Mouse (Mus musculus) heart, adult 2 months (tissue): ENCODE results near the gene Pdpk1. TPM values are rescaled to one million over a fixed set of nuclear protein-coding genes. Genes with fewer than 3 reads are reported as not detected.

Source experiments
- DNase-seq, 2 experiments: peaks; one replicate each; pipeline ENCODE4 v3.0.0; 2021
- H3K27ac ChIP-seq: fragments of 200-600 bp; 2 replicates; pipeline ENCODE4 v1.8.1; 2022
- H3K27me3 ChIP-seq: fragments of 200-500 bp; 2 replicates; pipeline ENCODE4 v1.6.1; 2012; ENCODE audit warnings: mild to moderate bottlenecking, low read length, inconsistent platforms, mixed read lengths; ENCODE audit not compliant: control insufficient read depth, insufficient read depth
- H3K36me3 ChIP-seq: fragments of 200-500 bp; 2 replicates; pipeline ENCODE4 v1.6.1; 2012; ENCODE audit warnings: low read length, inconsistent platforms; ENCODE audit not compliant: control insufficient read depth, insufficient read depth
- H3K4me1 ChIP-seq: fragments of 200-500 bp; 2 replicates; pipeline ENCODE4 v1.6.1; 2011; ENCODE audit warnings: low read length; ENCODE audit not compliant: control insufficient read depth, insufficient read depth
- H3K4me3 ChIP-seq: fragments of 200-600 bp; 2 replicates; pipeline ENCODE4 v1.8.1; 2022
- H3K79me2 ChIP-seq: fragments of 200-500 bp; replicated peaks from 2 replicates; pipeline ENCODE4 v1.6.1; 2012; ENCODE audit warnings: mild to moderate bottlenecking, inconsistent platforms, low read length, moderate library complexity, mixed read lengths; ENCODE audit not compliant: control insufficient read depth, insufficient read depth
- H3K9ac ChIP-seq: fragments of 200-500 bp; 2 replicates; pipeline ENCODE4 v1.6.1; 2012; ENCODE audit warnings: low read depth, mild to moderate bottlenecking, control low read depth, inconsistent platforms, low read length, mixed read lengths
- CTCF ChIP-seq: fragments of 200-600 bp; IDR thresholded peaks from 2 replicates; pipeline ENCODE4 v1.8.1; 2022; ENCODE audit warnings: antibody characterized with exemption, mild to moderate bottlenecking, moderate library complexity
- EP300 ChIP-seq: fragments of 200-500 bp; IDR thresholded peaks from 2 replicates; pipeline ENCODE4 v1.6.1; 2011; ENCODE audit warnings: low read depth, low read length, control low read depth; ENCODE audit not compliant: insufficient read depth
- POLR2A ChIP-seq: fragments of 200-500 bp; IDR thresholded peaks from 2 replicates; pipeline ENCODE4 v1.6.1; 2011; ENCODE audit warnings: mild to moderate bottlenecking, low read depth, low read length, control low read depth; ENCODE audit not compliant: insufficient read depth
- WGBS: fragments of 180-500 bp; shearing (Covaris S2); methylation state at CpG from one replicate; pipeline ENCODE4 v1.1.7; 2018; 5-methylcytosine and 5-hydroxymethylcytosine counted together
- intact Hi-C: fragments of 180-260 bp; cut with DNase I; formaldehyde crosslinking; loops from one replicate; pipeline ENCODE4 v1.15.1; 2025
- polyA plus RNA-seq: library from polyadenylated mRNA; depleted of rRNA; stranded (reverse); fragments of >200 nt; gene quantifications from 2 replicates; pipeline ENCODE4 v1.2.3, GENCODE M21; 2012
- total RNA-seq, 2 experiments: library from RNA; stranded (reverse); gene quantifications; 2 replicates each; pipeline ENCODE4 v1.2.3; 2021

Pdpk1 gene
- total and polyA plus RNA-seq, 3 experiments = 10.4 to 49.1 (median 42.5) TPM

DNA sequence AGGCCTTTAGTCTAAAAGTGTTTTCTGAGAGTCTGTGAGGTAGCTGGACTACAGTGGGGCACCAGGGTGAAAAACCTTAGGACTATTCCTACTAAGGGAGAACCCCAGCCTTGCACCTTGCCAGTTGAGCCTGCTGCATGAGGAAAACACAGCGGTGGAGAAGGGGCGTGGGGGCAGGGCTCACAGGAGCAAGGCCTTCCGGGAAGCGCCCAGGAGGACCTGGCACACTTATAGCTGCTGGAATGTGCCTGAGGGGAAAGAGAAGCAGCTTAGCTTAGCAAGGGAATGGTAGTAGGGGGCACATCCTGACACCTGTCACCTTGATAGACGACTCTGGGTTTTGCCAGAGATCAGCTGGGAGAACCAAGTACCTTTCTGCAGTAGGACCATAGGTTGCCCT is 10.7 kb upstream of the Pdpk1 start:
- TF ChIP-seq EP300 (no peak), CTCF (no peak)
- no peaks in the 10 kb centered on the region for H3K79me2 ChIP-seq
- H3K27me3 ChIP-seq = no peaks in the 10 kb centered on the region
- no peak overlapping the region for H3K27ac ChIP-seq
- no peak overlapping the region for H3K9ac ChIP-seq
- no peak for DNase-seq
- H3K36me3 ChIP-seq = no peaks in the 10 kb centered on the region
- intact Hi-C loops = no loop called here
- H3K4me3 ChIP-seq = no peak overlapping the region
- 80% methylated on average over 5 of the region's 5 CpGs for WGBS
- peaks cover 5% of the 10 kb centered on the region for H3K4me1 ChIP-seq

DNA sequence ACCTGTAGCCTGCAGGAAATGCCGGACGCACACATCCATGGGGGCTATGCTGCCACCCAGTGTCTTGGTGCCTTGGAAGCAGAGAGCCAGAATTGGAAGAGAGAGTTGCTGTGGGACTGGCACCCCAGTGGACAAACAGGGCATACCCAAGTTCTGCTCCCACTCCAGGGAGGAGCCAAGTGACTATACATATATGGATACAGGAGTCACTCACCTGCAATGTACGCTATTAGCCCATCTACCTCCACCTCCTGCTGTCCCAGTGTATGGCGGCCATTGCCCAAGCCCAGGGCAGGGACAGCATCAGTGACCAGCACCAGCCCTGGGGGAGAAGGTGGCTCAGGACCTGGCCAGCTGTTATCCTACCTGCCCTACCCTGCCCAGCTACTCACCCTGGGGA is 6.8 kb upstream of the Pdpk1 start:
- Histone ChIP-seq H3K4me1 (peaks cover under 1% of the 10 kb centered on the region; the same call in 1 of the 2 replicates), H3K79me2 (no peaks in the 10 kb centered on the region), H3K36me3 (no peaks in the 10 kb centered on the region), H3K4me3 (no peak overlapping the region), H3K9ac (no peak overlapping the region), H3K27ac (no peak overlapping the region), H3K27me3 (no peaks in the 10 kb centered on the region)
- intact Hi-C loops = no loop called here
- WGBS = 91% methylated on average over 4 of the region's 4 CpGs
- TF ChIP-seq POLR2A = no peak
- TF ChIP-seq CTCF = no peak
- no peak for TF ChIP-seq EP300
- DNase-seq = no peak

DNA sequence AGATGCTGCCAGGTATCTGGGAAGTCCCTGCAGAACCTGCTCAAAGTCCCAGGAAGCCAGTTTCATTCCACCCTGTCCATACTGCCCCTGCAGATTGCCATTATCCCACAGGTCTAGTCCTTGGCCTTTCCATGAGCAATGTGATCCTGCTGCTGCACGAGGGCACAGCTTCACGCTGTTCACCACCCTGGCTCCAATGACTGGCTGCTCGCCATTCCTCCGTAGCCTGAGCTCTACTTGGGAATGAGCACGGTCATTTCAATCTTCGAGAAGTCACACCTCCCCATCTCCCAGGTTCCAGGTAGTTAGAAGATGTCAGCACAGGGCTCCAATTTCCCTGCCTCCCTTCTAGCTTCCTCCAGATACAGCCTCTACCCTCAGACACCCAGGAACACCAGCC is 6.4 kb upstream of the Pdpk1 start:
- intact Hi-C loops = no loop called here
- H3K4me1 ChIP-seq = peaks cover 2% of the 10 kb centered on the region
- H3K36me3 ChIP-seq = no peaks in the 10 kb centered on the region
- TF ChIP-seq CTCF (no peak), POLR2A (no peak), EP300 (no peak)
- H3K27ac ChIP-seq = no peak overlapping the region
- no peaks in the 10 kb centered on the region for H3K27me3 ChIP-seq
- no peak for DNase-seq
- no peak overlapping the region for H3K9ac ChIP-seq
- H3K4me3 ChIP-seq = no peak overlapping the region
- WGBS = 92% methylated on average over 6 of the region's 6 CpGs
- H3K79me2 ChIP-seq = no peaks in the 10 kb centered on the region

DNA sequence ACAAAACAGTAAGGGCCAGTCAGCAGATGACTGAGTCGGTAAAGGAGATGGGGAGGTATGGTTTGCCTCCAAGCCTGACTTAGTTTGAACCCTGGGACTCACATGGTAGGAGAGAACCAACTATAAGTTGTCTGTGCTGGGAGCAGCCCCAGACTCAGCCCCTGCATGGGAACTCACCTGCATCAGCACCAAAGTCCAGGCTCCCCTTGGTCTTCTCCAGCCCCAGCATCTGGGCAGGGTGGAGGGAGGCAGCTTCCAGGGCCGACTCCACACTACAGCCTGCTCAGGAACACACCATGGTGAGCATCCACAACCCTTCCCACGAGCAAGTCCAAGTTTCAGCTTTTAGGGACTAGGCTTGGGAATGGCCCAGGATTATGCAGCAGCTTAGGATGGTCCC is 5.7 kb upstream of the Pdpk1 start:
- TF ChIP-seq POLR2A (no peak), EP300 (no peak), CTCF (no peak)
- H3K27me3 ChIP-seq = no peaks in the 10 kb centered on the region
- 90% methylated on average over 3 of the region's 3 CpGs for WGBS
- no peak overlapping the region for H3K27ac ChIP-seq
- H3K79me2 ChIP-seq = no peaks in the 10 kb centered on the region
- H3K4me3 ChIP-seq = no peak overlapping the region
- intact Hi-C loops = no loop called here
- no peak for DNase-seq
- H3K4me1 ChIP-seq = peaks cover 2% of the 10 kb centered on the region
- H3K36me3 ChIP-seq = no peaks in the 10 kb centered on the region
- no peak overlapping the region for H3K9ac ChIP-seq

DNA sequence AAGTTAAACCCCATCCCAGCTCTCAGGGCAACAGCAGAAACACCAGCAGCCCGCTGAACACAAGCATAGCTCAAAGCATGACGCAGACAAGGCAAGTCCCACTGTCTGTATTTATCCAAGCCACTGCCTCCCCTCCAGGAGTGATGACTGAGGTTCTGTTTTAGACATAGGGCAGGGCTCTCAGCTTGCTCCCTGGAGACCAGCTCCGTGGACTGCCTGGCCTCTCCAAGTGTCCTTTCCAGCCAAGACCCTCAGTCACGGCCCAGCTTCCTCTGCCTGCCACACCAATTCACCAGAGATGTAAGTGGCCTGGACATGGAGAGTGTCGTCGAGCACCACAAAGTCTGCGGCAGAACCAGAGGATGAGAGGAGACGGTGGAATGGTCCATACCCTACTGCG is 5.0 kb upstream of the Pdpk1 start:
- 88% methylated on average over 9 of the region's 9 CpGs for WGBS

DNA sequence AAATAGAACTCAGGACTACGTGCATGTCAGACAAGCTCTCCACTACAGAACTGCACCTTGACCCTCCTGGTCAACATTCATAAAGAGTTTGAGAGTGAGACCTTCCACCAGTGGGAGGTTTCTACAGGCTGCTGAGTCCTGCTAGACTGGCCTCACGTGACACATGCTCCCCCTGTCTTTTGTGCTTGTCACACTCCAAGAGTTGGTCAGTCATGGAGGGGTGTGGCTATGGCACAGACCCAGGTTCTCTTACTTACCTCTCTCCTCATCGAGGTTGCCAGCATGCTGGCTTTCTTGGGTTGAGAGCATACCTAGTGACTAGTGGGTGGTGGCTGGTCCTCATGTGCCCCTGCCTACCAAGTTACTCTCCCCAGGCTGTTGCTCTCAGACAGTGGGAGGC is 3.7 kb upstream of the Pdpk1 start:
- H3K4me1 ChIP-seq = peaks cover 2% of the 10 kb centered on the region
- no peaks in the 10 kb centered on the region for H3K36me3 ChIP-seq
- no peaks in the 10 kb centered on the region for H3K27me3 ChIP-seq
- no peak overlapping the region for H3K4me3 ChIP-seq
- intact Hi-C loops = no loop called here
- H3K9ac ChIP-seq = no peak overlapping the region
- no peaks in the 10 kb centered on the region for H3K79me2 ChIP-seq
- WGBS = 55% methylated on average over 3 of the region's 3 CpGs
- no peak overlapping the region for H3K27ac ChIP-seq
- DNase-seq = no peak
- TF ChIP-seq POLR2A (no peak), CTCF (no peak), EP300 (no peak)

More for the DNA sequence above, 5.0 kb upstream of the Pdpk1 start:
- intact Hi-C loops = no loop called here
- no peak overlapping the region for H3K4me3 ChIP-seq
- H3K79me2 ChIP-seq = no peaks in the 10 kb centered on the region
- TF ChIP-seq CTCF (no peak), EP300 (no peak), POLR2A (no peak)
- no peak overlapping the region for H3K27ac ChIP-seq
- H3K27me3 ChIP-seq = no peaks in the 10 kb centered on the region
- no peaks in the 10 kb centered on the region for H3K36me3 ChIP-seq
- peaks cover 2% of the 10 kb centered on the region for H3K4me1 ChIP-seq
- H3K9ac ChIP-seq = no peak overlapping the region
- no peak for DNase-seq
